Mouse (Mus musculus): Measurements from ENCODE around the gene Spesp1.

Spesp1 gene

DNA sequence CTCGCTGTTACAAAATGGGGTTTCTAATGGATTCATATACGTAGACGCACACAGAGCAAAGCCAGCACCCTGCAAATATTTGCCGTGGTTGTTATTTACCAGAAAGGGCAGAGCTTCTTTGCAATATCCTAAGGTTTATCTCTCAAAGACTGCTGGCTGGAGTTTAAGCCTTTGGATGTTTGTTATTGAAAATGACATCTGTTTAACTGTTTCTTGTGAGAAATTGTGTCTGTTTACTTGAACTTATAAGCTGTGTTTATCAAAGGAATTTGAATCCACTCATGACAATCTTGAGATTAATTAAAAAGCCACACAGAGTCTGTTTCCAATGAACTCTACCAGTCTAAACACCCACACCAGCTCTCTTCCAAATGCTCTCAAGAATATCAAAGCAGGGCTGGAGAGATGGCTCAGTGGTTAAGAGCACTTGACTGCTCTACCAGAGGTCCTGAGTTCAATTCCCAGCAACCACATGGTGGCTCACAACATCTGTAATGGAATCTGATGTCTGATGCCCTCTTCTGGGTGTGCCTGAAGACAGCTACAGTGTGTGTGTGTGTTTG lies 35.5 kb downstream of the Spesp1 start:
- DNase-seq (ENCODE audit: low spot score in 2 of 2) = no peak

GRCm38 (mm10) chr9:62245612-62246379 lies 36.2 kb downstream of the Spesp1 start:
- no peak for DNase-seq (ENCODE audit: low spot score in 2 of 2)

- DNase-seq (ENCODE audit: low spot score in 2 of 2) = no peak
Measured at GRCm38 (mm10) chr9:62244612-62245010, 37.4 kb downstream of the Spesp1 start.

GRCm38 (mm10) chr9:62243991-62244611 lies 37.9 kb downstream of the Spesp1 start:
- DNase-seq (ENCODE audit: low spot score in 2 of 2) = peak; percentile 78 to 83

DNA sequence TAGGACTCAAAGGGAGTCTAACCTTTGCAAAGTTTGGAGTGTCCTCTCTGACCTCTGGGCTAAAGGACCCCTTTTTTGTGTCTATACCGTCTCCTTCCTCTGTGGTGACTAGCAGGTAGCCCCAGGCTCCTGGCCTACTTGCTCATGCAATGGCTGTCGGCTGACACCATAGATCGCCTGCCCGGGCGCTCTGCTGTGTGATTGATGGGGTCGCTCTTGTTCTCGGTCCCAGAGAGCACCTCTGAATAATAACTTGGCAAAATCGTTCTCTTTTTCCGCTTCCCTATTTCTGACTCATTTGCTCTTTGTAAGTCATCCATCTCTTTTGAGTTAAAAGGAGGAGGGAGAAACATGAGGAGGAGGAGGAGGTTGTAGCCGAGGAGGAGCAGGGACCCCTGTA lies 42.0 kb downstream of the Spesp1 start:
- DNase-seq (ENCODE audit: low spot score in 2 of 2) = no peak

DNA sequence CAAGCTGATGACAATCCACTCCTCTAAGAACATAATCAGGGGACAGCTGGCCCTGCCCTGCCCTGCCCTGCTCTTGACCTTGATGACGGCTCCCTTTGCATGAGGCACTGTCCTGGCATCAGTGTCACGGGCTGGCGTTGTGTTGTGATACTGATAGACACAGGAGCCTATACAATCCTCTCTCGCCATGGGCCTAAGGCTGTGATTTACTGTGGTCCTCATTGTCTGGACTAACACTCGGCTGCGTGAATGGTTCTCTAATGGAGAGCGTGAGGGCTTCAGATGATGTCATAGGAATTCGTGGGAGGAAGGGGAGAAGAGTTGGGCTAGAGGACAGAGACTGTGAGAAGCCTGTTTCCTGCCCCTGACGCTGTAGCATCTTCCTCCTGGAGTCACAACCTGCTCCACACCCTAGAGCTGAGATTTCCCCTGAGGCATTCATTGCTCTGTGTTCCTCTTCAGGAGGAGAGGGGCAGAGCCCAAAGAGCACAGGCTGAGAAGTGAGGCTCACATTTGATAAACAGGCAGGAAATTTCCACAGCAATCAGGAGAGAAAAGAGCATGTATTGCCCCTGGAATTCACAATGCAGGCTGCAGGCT lies 44.5 kb downstream of the Spesp1 start:
- no peak for DNase-seq (ENCODE audit: low spot score in 2 of 2)

- DNase-seq (ENCODE audit: low spot score in 2 of 2) = no peak
Measured at GRCm38 (mm10) chr9:62235501-62235900, 46.5 kb downstream of the Spesp1 start.

DNA sequence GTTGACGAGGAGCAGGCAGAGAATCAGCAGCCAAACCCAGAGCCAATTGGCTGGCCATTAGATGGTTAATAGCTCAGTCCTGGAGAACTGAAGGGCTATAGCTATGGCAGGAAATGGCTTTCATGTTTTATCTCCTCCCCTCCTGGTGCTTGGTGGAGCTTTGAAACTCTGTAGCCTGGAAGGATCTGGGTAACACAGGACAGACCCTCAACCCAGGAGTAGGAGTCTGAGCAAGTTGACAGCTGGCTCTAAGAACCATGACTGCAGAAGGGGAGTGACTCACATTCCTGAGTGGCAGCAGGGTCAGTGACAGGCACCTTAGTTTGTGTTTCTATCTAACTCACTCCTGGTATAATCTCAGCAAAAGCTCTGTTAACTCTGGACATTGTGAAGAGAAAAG lies 49.4 kb downstream of the Spesp1 start:
- DNase-seq (ENCODE audit: low spot score in 2 of 2) = no peak

GRCm38 (mm10) chr9:62231046-62231445 lies 51.0 kb downstream of the Spesp1 start:
- DNase-seq (ENCODE audit: low spot score in 2 of 2) = no peak

DNA sequence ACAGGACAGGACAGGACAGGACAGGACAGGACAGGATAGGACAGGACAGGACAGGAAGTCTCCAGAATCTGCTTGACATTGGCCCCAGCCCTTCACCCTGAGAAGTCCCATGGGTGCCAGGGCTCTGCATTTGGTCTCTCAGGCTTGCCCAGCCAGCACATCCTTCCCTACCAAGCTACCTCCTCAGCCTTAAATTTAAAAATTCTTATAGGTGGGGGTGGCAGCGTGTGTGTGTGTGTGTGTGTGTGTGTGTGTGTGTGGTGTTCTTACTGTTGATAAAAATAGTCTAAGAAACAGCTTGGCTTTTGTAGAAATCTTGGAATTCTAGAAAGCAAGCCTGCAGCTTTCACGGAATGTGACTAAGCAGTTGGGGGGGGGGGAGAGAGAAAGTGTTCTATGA lies 52.0 kb downstream of the Spesp1 start:
- DNase-seq (ENCODE audit: low spot score in 2 of 2) = peak; percentile 42 to 72

DNA sequence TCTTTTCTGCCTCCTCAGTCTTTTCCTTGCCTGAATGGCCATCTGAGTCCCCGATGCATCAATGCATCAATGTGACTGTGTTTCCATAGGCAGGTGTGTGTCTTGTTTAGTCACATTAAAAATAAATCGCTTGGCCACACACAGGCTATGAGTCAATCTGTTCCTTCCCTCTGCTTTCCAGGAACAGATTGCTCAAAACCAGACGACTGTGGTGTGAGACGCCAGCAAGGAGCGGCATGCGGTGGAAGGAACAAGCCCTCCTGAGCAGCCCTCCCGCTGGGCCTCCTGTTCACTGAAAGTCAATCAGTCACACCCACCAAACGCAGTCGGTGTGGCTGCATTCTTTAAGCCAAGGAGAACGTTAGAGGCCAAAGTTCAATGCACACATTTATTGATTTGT lies 59.5 kb downstream of the Spesp1 start:
- peak; percentile 42 to 54 for DNase-seq (ENCODE audit: low spot score in 2 of 2)

- DNase-seq (ENCODE audit: low spot score in 2 of 2) = no peak
Measured at GRCm38 (mm10) chr9:62222029-62222428, 60.0 kb downstream of the Spesp1 start.
